Mouse (Mus musculus) bone marrow, adult 2 months (tissue): ENCODE results near the gene Ccdc8. TPM values are rescaled to one million over a fixed set of nuclear protein-coding genes. Genes with fewer than 3 reads are reported as not detected.

Experiments
- H3K27ac ChIP-seq: fragments of 200-500 bp; 2 replicates; pipeline ENCODE4 v1.5.1; 2012; ENCODE audit warnings: low read depth, mild to moderate bottlenecking, control low read depth, inconsistent platforms, low read length; ENCODE audit not compliant: control insufficient read depth, poor library complexity, insufficient read depth
- H3K4me1 ChIP-seq: fragments of 200-500 bp; 2 replicates; pipeline ENCODE4 v1.6.1; 2011; ENCODE audit warnings: low read length; ENCODE audit not compliant: control insufficient read depth, insufficient read depth
- H3K4me3 ChIP-seq: fragments of 200-500 bp; replicated peaks from 2 replicates; pipeline ENCODE3; 2011; ENCODE audit warnings: mild to moderate bottlenecking, low read depth, low read length, control low read depth; ENCODE audit not compliant: control insufficient read depth
- CTCF ChIP-seq: fragments of 200-500 bp; IDR thresholded peaks from 2 replicates; pipeline ENCODE4 v1.5.1; 2011; ENCODE audit warnings: low read length, control low read depth; ENCODE audit not compliant: control insufficient read depth, insufficient read depth
- POLR2A ChIP-seq: fragments of 200-500 bp; IDR thresholded peaks from 2 replicates; pipeline ENCODE4 v1.6.1; 2011; ENCODE audit warnings: low read depth, mild to moderate bottlenecking, control low read depth, low read length, borderline replicate concordance; ENCODE audit not compliant: control insufficient read depth
- WGBS: fragments of 180-500 bp; shearing (Covaris S2); methylation state at CpG from one replicate; pipeline ENCODE4 v1.1.7; 2018; 5-methylcytosine and 5-hydroxymethylcytosine counted together
- polyA plus RNA-seq: library from polyadenylated mRNA; stranded (reverse); fragments of >200 nt; gene quantifications from 2 replicates; pipeline ENCODE4 v1.2.4, GENCODE M21; 2011; ENCODE audit warnings: low replicate concordance; ENCODE audit not compliant: missing spikeins, insufficient read depth, insufficient read length

Ccdc8 gene
- polyA plus RNA-seq, 1 experiment = 2.5 TPM

DNA sequence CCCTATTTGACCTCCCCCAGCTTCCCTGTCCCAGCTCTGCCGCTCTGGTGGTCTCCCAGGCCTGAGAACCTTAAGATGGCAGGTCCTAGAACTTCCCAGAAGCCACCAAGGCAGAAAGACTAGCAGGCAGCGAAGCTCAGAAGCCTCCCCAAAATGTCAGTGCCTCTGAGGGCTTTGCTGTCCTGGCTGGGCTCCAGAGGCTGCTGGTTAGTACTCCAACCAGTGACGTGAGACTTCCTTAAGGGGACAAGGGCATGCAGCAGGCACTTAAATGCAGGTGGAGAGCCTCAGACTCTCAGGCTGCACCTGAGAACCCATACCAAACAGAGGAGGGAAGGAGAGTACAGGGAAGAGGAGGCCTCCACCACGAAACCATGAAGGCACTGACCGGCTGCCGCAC, 31.6 kb downstream of the Ccdc8 start:
- TF ChIP-seq POLR2A (no peak), CTCF (no peak)
- Histone ChIP-seq H3K4me3 (no peak overlapping the region), H3K4me1 (peaks cover 15% of the 10 kb centered on the region), H3K27ac (peak overlapping the region; percentile 47)
- WGBS = 27% methylated on average over 6 of the region's 6 CpGs

DNA sequence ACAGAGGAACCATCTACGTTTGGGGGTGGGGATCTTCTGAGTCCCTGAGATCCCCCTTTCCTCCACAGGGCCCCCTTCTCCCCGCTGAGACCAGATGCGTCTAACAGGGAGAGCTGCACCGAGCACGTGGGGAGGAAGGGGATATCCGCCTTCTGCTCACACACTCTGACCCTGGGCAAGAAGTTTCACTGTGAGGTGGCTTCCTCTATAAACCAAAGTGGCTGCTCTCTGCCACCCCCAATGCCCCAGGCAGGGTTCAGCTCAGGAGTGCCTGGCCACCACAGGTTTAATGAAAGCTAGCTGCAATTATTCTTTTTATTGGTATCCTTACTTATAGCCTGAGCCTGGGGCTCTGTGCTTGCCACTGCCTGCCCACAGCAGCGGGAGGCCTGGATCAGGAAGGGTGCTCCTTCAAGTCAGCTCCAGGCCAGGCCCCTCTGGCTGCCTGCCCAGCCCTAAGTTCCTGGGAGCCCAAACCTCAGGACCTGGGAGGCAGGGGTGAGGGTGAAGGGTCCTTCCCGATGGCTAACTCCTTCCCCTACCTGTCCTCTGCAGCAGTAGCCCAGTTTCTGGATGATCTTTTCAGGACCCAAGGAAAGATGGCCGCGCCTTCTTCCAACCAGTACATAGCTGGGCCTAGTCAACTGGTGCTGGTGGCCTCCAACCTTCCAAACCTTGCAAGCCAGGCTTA, 32.5 kb downstream of the Ccdc8 start:
- no peak for TF ChIP-seq CTCF
- no peak for TF ChIP-seq POLR2A
- WGBS = 24% methylated on average over 10 of the region's 10 CpGs
- Histone ChIP-seq H3K4me3 (no peak overlapping the region), H3K27ac (peak overlapping the region; percentile 47), H3K4me1 (peaks cover 15% of the 10 kb centered on the region)

DNA sequence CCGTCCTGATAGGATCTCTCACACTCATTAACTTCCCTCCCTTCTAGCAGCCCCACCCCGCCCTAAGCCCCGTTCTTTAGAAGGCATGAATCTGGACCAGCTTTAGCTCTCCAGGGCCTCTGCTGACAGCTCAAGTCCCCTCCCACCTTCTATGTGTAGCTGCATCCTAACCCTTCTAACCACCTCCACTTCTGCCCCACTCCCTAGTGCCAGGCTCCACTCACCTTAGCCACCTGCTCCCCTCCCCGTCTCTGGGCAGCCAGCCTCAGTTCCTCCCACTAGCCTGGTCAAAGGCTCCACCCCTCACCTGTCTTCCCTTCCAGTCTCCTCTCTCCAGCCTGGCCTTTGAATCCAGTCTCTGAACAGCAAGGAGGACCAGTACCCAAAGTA, 33.0 kb downstream of the Ccdc8 start:
- no peak for TF ChIP-seq CTCF
- TF ChIP-seq POLR2A = no peak
- Histone ChIP-seq H3K4me3 (no peak overlapping the region), H3K27ac (no peak overlapping the region), H3K4me1 (peaks cover 15% of the 10 kb centered on the region)
- WGBS = 23% methylated on average over 4 of the region's 4 CpGs

DNA sequence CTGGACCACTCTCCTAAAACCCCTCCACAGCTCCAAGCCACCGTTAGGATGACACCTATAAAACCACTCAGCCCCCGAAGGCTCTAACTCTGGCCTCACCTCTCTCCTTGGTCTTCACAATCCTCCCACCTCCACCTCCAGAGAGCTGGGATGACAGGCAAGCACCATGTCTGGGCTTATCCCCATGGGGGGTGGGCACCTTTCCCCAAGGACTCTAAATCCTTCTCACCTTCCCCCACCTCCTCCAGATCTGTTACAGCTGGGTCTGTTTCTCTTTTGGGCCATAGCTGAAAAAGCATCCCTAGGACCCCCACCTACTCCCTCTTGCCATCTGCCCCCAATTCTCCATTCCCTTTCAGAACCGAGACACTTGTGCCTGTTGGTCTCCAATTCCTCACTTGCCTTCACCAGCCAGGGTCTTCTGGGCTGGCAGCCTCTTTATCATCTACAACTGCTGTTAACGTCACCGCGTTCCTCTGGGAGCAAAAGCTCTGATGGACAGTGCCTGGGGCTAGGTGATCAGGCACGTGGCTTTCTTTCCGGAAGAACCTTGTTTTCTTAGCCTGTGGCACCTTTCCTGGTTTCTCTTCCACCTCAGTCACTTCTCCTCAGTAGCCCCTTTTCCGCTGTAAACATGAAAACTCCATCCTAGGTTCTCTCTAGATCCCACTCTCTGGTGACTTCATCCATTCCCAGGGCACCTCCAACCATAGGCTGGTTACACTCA, 33.6 kb downstream of the Ccdc8 start:
- WGBS = 50% methylated on average over 9 of the region's 9 CpGs
- TF ChIP-seq POLR2A = no peak
- Histone ChIP-seq H3K27ac (no peak overlapping the region), H3K4me1 (peaks cover 15% of the 10 kb centered on the region), H3K4me3 (no peak overlapping the region)

DNA sequence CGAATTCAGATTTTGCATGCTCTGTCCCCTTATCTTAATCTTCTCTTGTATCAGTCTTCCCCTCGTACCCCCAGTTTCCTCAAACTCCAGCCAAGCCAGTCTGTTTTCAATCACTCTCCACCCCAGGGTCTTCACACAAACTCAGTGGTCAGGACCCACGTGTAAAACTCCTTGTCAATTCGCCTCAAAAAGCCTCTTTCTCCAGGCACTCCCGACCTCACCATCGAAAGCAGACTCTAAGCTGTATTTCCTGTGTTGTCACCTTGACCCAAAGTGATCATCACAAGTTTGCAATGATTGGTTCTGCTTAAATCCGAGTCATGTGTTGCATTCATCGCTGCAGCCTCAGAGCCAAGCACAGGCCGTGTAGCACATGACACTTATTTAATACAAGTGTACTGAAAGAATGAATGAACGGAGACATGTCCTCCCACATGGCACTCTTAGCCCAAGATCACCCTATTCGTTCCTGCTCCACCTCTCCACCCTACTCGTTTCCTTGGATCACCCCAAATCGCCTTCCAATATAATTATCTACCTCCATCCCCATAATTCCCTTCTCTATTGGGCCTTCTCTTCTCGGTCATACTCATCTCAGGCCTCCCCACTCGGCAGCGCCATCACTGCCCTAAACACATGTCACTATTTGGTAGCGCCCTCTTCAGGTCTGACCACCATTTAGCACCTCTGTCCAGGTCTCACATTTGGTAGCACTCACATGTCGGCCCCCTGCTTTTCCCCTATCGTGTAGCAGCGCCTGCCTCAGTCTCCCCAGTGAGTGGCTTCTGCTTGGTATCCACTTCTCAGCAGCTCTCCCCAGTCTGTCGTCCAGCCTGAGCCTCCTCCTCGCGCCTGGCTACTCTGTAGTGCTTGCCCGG, 34.4 kb downstream of the Ccdc8 start:
- H3K4me3 ChIP-seq = peak overlapping the region; percentile 86
- under 1% methylated on average over 24 of the region's 24 CpGs for WGBS
- peaks cover 15% of the 10 kb centered on the region for H3K4me1 ChIP-seq
- peak overlapping the region; percentile 74 for H3K27ac ChIP-seq
- TF ChIP-seq CTCF = peak; percentile 45; the same call in 1 of the 2 replicates
- TF ChIP-seq POLR2A = no peak

DNA sequence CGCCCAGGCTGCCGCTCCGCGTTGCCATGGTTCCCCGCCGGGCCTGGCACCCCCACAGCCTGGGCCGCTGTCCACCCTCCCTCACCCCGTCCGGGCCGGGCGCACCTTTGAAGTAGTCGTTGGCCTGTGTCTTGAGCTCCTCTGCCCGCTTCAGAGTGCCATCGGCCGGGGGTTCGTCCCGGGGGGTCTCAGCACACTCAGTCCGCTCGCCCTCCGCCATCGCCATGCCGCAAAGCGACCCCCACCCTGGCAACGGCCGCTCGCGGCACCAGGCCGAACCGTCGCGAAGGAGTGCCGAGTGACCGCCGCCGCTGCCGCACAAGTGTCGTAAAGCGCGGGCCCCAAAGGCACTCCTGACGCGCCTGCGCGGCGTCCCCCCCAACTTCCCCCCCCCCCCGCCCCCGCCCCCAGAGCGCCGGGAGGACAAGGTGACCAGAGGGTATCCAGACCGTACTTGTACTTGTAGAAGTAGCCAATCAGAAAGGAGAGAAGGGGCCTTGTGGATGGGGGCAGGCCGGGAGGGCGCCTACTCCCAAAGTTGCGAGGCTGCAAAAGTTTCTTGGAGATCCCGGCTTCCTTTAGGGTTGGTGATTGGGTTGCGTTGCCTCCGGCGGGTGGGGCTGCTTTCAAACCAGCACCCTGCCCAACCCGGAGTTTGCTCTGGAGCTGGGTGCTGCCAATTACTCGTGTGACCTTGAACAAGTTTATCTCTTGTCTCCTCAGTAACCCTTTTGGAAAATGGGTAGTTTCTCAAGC, 35.3 kb downstream of the Ccdc8 start, which contains the start of gene Ppp5c:
Gene Ppp5c (minus strand): TSS at position 337 of the 756 bp plus-strand sequence.
- peak within 1 kb of the TSS; percentile 86 for H3K4me3 ChIP-seq
- under 1% methylated on average over 58 of the region's 58 CpGs for WGBS
- TF ChIP-seq CTCF (no peak), POLR2A (0 out of 2 replicates have a peak, but pooled peaks have one; percentile 38)
- peak within 1 kb of the TSS; percentile 74 for H3K27ac ChIP-seq
- H3K4me1 ChIP-seq = peaks cover 15% of the 10 kb centered on the region

DNA sequence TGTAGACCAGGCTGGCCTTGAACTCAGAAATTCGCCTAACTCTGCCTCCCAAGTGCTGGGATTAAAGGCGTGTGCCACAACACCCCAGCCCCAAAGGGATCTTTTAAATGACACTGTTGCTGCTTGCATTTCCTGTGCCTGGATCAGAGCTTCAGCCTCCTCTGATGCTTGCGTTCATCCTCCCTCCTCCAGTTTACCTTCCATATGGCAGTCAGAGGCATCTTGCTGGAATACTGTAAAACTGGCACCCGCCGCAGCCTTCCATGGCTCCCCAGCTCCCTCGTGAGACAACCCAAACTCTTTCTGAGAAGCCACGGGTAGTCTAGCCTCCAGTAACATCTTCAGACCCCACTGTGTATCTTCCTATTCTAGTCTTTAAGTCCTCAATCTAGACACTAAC, 36.4 kb downstream of the Ccdc8 start:
- Histone ChIP-seq H3K4me3 (no peak overlapping the region), H3K27ac (no peak overlapping the region), H3K4me1 (peaks cover 10% of the 10 kb centered on the region)
- no peak for TF ChIP-seq POLR2A
- TF ChIP-seq CTCF = no peak
- 84% methylated on average over 7 of the region's 7 CpGs for WGBS
